Mouse (Mus musculus): Measurements from ENCODE around the gene 2310061N02Rik.
"Not testable (repeated sequence)": the region's sequence is repeated elsewhere in the genome, so short reads cannot be mapped to it uniquely, and the experiment has no call there.

The 2310061N02Rik gene

DNA sequence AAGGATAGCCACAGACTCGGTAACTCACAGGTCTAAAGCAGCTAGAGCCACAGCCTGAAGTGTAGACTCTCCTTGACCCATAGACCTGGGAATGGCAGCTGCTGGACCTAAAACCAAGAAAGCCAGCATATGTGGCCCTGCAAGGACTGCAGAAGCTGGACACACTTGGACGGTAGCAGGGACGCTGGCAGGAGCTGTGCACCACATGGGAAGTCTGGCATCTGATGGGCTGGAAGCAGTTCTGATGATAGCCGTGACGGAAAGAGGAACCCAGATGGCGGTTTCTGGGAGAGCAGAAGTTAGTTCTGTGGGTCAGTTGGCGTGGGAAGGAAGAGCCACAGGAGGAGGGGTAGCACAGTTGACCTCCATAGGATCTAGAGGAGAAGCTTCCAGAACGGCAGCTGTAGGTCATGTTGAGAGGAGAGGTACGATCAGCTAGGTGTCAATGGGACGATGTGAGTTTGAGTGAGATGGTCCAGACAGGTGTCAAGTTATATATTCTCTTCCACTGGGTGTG is at the start of gene 2310061N02Rik:
TSS of gene 2310061N02Rik (minus strand) at position 467 of the 517 bp plus-strand sequence.
- DNase-seq (ENCODE audit: extremely low spot score, low spot score): no peak

DNA sequence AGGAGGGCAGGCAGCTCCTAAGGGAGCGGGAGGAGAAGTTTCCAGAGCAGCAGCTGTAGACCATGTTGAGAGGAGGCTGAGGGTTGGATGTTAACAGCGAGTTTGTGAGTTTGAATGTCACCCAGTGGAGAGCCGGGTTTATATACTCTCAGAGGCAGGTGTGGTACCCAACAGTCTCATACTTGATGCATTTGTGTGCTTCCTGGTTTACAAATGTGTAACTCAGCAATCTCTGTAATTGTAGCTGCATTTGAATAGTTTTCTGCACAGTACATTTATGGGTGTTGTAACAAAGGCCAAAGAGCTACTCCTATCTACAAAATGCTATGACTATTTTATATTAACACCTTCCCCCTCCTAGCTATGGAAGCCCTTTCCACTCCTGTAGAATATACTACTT is 43.8 kb upstream of the 2310061N02Rik start, which contains the start of gene Krtap13:
TSS of gene Krtap13 (minus strand) at position 101 of the 400 bp plus-strand sequence.
- DNase-seq (ENCODE audit: extremely low spot score, low spot score): not testable (repeated sequence)

DNA sequence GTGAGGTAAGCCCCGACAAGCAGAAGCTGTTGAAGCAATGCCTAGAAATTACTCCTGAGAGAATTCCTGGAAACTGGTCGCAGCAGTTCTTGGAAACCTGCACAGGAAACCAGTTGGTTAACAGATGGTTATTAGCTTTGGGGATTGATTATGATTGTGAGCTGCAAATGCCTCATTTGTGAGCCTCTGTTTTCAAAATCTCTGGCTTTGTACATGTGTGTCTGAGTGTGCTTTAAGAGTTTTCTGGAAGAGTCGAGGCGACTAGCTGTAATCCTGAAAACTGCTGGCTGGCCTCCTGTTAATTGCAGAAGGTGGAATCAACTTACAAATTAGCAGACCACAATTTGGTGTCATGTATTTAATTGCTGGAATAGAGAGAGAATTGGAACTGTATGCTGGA is 40.2 kb upstream of the 2310061N02Rik start:
- DNase-seq (ENCODE audit: extremely low spot score, low spot score): no peak

DNA sequence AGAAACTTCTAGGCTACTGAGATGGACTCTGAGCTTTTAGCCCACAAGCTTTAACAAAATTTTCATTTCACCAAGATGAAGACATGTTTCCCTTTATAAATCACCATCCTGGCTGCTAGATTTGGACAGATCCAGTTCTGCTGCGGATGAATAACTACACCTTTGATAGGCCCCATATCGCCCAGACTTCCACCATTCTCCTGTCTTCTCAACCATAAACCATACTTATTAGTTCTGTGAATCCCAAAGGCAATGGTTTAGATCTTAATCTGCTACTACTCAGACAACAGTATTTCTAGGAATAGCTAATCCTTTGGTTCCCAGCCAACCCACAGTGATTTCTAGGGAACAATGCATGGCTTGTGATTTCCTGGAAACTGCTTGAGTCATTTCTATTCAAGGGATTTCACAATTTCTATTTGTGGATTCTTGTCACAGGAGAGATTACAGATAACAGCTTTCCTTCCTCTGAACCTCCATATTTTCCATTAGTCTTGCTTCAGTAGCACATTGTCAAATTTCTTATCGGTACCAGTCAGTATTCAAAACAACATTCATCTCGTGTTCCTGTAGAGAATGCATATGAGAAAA is 37.1 kb upstream of the 2310061N02Rik start:
- DNase-seq (ENCODE audit: extremely low spot score, low spot score): no peak

DNA sequence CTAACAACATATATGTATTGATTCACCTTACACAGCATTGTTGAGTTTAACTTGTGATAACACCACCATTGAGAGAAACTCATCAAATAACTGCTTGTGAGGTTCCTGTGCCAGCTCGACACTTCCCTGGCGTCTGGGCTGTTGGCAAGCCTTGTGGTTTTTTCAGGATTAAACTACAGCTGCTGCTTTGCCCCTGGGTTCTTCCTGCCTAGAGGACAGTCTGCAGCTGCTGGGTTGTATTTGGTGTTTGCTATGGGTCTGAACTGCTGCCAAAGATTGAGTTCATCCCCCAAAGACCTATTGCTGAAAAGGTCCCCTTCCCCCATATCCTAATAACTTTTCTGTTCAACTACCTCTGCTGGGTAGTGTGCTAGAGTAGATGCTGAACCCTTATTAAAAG is 27.6 kb upstream of the 2310061N02Rik start:
- DNase-seq (ENCODE audit: extremely low spot score, low spot score): no peak

DNA sequence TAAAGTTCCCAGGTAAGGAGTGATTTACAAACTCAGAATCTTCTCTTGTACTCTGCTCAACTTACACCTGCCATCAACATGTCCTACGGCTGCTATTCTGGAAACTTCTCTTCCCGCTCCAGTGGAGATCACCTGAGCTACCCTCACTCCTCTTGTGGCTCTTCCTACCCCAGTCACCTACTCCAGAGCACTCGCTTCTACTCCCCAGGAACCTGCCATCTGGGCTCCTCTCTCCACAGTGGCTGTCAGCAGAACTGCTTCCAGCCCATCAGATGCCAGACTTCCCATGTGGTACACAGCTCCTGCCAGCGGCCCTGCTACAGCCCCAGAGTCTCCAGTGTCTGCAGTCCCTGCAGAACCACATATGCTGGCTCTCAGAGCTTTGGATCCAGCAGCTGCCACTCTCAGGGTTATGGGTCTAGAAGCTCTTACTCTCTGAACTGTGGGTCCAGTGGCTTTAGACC is 21.1 kb upstream of the 2310061N02Rik start, which contains the start of gene Krtap13-1:
TSS of gene Krtap13-1 (plus strand) at position 51 of the 464 bp plus-strand sequence.
- no peak for DNase-seq (ENCODE audit: extremely low spot score, low spot score)

DNA sequence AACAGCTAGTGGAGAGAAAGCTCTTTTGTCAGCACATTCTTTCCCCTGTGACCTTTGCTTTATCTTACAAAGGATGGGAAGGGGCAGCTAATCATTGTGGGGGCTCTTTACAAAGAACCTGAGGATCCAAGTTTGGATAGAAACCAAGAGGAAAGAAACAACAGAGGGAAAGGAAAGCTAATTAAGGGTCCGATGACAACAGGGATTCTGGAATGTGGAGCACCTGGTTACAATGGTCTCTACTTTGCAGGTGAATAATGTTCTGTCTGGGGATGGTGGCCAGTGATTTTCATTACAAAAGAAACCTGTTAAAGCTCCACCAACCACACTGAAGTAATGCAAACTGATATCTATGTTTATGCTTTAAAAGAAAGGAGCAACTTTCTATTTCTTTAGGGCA is 12.3 kb upstream of the 2310061N02Rik start:
- no peak for DNase-seq (ENCODE audit: extremely low spot score, low spot score)

DNA sequence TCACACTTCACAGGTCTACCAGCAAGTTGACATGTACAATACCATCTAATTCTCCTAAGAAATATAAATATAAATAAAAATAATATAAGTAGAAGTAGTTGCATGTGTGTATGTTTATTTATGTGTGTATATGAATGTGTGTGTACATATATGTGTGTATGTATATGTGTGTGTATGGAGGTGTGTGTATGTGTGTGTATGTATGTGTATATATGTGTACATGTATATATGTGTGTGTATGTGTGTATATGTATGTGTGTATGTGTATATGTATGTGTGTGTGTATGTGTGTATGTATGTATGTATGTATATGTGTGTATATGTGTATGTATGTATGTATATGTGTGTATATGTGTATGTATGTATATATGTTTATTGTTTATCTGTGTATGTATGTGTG is 8.8 kb upstream of the 2310061N02Rik start:
- DNase-seq (ENCODE audit: extremely low spot score, low spot score): no peak

DNA sequence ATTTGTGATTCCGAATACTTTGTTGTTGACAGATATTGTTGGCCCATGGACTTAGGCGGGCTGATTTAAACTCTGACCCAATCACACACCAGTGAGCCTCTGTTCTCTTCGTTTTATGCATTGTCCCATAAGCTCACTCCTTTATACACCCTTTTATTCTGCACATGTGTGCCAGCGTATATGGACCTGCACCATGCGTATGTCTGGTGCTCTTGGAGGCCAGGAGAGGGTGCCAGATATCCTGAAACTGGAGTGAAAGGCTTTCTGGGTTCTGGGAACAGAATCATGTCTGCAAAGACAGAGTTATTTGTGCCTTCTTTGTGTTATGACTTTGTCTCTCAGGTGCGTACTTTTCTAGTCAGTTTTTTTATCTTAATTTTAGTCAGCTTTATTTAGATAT is 3.5 kb upstream of the 2310061N02Rik start:
- no peak for DNase-seq (ENCODE audit: extremely low spot score, low spot score)

DNA sequence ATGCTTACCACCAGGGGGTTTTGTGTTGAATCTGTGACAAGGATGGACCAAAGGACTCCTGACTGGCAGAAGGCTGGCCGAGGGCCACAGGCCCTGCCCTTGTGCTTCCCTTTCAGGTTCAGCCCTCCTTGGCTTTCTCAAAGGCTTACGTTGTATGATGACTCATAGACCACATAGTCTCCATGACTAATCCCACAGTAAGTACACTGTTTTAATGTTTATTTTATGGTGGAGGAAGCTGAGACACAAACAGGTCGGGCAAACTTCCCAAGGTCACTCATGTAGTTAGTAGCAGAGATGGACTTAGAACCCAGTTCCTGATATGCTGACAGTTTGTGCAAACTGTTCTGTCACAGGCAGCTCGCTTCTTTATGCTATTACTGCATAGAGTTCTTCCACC is 3.0 kb upstream of the 2310061N02Rik start:
- no peak for DNase-seq (ENCODE audit: extremely low spot score, low spot score)

DNA sequence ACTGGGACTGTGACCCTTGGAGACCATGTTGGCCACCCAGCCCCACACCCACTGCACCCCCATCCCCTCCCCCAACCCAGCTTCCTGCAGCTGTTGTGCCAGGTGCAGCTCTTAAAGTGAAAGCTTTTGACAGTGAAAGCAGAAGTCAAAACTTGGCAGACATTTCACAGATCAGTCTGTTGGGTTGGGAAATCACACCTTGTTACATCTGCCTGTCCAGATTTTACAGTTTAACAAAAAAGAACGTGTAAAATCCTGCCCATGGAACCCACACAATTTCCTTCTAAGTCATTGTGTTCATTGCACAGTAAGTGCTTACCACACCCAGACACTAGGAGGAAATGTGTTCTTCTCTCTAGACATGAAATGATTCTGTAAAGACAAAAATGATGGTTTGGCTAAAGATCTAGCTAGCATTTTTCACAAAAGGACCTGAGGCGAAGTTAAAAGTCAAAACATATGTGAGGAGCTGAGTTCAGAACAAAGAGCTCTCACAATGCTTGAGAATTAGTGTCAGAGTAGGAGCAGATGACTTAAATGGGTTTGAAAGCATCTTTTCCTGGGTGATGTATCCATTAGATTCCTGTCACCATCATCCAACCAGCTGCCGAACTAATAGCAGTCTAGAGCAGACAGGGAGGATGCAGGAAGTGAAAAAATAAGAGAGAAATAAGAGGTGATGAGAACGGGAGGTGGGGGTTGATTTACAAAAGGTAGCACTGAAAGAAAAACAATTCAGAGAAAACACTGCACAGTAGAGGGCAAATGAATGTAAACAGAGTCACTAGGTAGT is 6.5 kb downstream of the 2310061N02Rik start:
- DNase-seq (ENCODE audit: extremely low spot score, low spot score): no peak

DNA sequence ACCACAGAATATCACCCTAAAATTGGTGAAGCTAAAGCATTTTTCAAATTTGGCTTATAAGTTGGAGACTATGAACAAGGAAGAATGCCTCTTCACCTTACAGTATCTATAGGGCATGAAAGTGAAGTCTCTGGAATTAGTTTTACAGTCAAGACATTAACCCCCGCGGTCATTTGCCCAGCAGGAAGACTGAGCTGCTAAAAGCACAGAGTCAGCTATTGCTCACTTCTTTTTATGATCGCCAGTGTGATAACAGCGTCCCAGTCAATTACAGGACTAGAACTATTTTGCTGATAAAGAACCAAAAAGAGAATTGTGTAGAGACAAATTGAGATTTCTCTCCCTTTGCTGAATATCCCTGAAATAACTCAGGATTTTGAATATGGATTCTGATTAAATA is 11.5 kb downstream of the 2310061N02Rik start:
- DNase-seq (ENCODE audit: extremely low spot score, low spot score): no peak

DNA sequence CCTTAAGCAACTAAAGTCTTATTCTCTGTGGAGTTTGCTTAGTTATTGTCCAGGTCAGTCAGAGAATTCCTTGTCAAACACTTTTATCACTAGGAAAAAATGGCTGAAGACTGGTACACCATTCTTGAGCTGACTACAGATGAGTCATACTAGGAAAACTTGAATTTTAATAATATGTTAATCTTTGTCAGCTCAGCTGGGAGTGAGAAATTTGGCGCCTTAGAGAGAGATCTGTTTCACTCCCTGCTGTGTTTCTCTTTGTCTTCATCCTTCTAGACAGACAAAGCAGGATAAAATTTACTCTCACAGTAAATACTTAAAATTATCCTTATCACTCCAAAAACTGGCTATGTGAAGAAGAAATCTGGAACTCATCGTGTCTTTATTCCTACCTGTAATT is 26.5 kb downstream of the 2310061N02Rik start:
- DNase-seq (ENCODE audit: extremely low spot score, low spot score): no peak

DNA sequence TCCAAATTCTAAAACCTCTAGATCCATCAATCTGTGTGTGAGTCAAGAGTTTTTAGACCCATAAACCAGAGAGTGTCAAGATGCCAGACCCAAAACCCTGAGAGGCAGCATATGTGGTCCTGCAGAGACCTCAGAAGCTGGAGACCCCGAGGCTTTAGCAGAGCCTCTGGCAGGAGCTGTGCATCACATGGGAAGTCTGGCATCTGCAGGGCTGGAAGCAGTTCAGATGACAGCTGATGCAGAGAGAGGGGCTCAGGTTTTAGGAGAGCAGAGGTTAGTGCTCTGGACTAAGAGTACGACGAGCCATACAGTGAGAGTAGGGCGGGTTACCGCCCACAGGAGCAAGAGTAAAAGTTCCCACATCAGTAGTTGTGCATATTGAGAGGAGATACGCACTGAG is 28.7 kb downstream of the 2310061N02Rik start:
- no peak for DNase-seq (ENCODE audit: extremely low spot score, low spot score)

DNA sequence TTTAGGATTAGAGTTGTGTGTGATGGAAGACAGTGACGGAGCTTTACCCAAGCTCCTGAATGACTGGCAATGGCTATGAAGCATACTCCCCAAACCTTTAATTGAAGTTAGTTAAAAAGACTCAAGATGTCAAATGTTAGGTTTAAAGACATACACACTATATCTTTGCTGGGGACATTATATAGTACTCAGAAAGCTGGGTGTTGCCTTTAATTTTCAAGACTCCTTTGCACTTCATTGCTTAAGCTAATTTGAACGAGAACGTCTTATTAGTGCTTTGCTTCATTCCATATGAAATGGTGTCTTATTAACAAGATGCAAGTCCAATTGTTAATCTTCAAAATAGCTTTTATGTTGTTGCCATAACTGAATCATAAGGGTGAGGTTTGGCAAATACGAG is 36.2 kb downstream of the 2310061N02Rik start, which contains the start of gene Krtap27-1:
TSS of gene Krtap27-1 (minus strand) at position 101 of the 400 bp plus-strand sequence.
- no peak for DNase-seq (ENCODE audit: extremely low spot score, low spot score)

DNA sequence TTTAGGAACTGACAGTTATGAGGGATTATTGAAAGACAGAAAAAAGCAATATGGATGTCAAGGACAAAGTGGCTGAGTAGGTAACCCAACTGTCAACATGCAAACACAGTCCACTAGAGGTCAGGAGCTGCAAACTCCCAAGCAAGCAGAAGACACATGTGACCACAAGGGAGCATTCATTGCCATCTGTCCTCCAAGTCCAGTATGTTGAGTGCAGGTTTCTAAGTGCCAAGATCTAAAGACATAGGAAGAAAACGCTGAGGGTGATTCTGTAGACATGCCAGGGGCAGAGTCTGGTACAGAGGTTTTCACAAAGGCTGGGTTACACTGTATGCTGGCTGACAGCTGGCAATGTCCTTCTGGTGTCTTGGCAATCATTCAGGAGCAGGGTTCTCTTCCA is 50.3 kb downstream of the 2310061N02Rik start:
- no peak for DNase-seq (ENCODE audit: extremely low spot score, low spot score)

All from neural tube, embryonic 10.5 days (tissue).